Mouse (Mus musculus) testis, adult 2 months (tissue): ENCODE data around the gene Pdxp.

ENCODE experiments used
- CTCF ChIP-seq: fragments of 200-500 bp; IDR thresholded peaks from 2 replicates; pipeline ENCODE4 v1.5.1; 2012; ENCODE audit warnings: low read depth, mild to moderate bottlenecking, inconsistent platforms, low read length, moderate library complexity; ENCODE audit not compliant: control insufficient read depth, insufficient read depth, insufficient replicate concordance
- POLR2A ChIP-seq: fragments of 200-500 bp; IDR thresholded peaks from 2 replicates; pipeline ENCODE4 v1.6.1; 2012; ENCODE audit warnings: low read depth, mild to moderate bottlenecking, inconsistent platforms, low read length, moderate library complexity; ENCODE audit not compliant: control insufficient read depth

- TF ChIP-seq POLR2A (no peak), CTCF (no peak)
These were observed 14.3 kb upstream of the Pdxp start, which contains the start of gene Gm49510 for GRCm38 (mm10) chr15:78899409-78899739.
